Mouse (Mus musculus) ES-Bruce4 (cell line): Measurements from ENCODE around the gene Agap1.

ENCODE experiments used
- CTCF ChIP-seq: IDR thresholded peaks from one replicate; pipeline ENCODE4 v1.8.1; 2011; ENCODE audit warnings: low read depth, low read length
- EP300 ChIP-seq: IDR thresholded peaks from 2 replicates; pipeline ENCODE4 v1.6.1; 2011; ENCODE audit warnings: low read depth, low read length; ENCODE audit not compliant: insufficient read depth

DNA sequence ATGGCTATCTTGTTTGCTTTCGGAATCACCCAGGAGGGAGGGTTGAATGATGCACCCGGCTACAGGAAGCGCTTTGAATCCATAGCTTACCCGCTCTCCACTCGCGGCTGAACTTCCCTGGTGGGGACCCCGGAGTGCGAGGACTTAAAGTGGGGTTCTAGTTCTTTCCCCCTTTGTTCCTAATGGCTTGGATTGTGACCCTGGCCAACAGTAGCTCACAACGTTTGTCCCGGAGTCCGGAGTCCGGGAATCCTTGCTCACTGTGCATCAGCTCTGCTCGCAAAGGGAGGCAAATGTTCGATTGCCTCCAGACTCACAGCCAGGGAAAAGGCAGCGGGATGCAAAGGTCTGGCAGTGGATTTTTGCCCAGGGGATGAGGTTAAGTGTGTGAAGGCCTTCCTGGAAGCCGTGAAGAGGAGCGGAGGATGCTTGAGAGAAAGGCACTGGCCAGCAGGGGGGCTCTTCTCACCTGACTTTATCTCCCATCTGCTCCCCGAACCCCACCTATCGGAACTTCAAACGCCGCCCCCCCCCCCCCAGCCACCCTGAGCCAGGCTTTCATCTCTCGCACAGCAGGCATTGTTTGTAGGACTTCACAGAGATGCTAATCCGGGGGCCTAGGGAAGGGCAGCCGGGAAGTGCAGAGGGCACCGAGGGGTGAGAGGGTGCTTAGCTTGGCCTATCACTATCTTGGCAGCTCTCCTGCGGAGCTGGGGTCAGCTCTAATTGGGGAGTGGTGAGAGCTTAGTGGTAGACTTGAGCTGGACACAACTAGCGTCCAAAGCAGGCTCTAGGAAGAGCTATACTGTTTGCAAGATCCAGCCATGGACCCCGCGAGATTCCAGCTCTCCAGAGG, 481.1 kb downstream of the Agap1 start:
- no peak for TF ChIP-seq CTCF
- peak; percentile 56; the same call in 1 of the 2 replicates for TF ChIP-seq EP300
